Mouse (Mus musculus) G1E (cell line): ENCODE data around the gene Dse. TPM values are rescaled to one million over a fixed set of nuclear protein-coding genes. Genes with fewer than 3 reads are reported as not detected.

ENCODE experiments used
- ATAC-seq: 2 replicates; pipeline ENCODE4 v1.8.0; 2016; ENCODE audit warnings: mild to moderate bottlenecking; ENCODE audit not compliant: insufficient number of reproducible peaks, poor library complexity, low FRiP score, severe bottlenecking; ENCODE audit errors: extremely low read depth
- DNase-seq: peaks from one replicate; pipeline ENCODE4 v3.0.0; 2012; ENCODE audit warnings: low spot score
- H3K27me3 ChIP-seq: 2 replicates; pipeline ENCODE4 v1.6.1; 2012; ENCODE audit warnings: mild to moderate bottlenecking, low read length, inconsistent platforms; ENCODE audit not compliant: insufficient read depth
- H3K36me3 ChIP-seq: replicated peaks from 2 replicates; pipeline ENCODE3; 2012; ENCODE audit warnings: mild to moderate bottlenecking, inconsistent platforms
- H3K4me1 ChIP-seq: 2 replicates; pipeline ENCODE4 v1.6.1; 2012; ENCODE audit warnings: low read depth, low read length, inconsistent platforms, mixed read lengths; ENCODE audit not compliant: insufficient read depth
- H3K4me3 ChIP-seq: 2 replicates; pipeline ENCODE4 v1.5.1; 2012; ENCODE audit warnings: low read depth, mild to moderate bottlenecking, inconsistent platforms, low read length, moderate library complexity, mixed read lengths
- H3K9me3 ChIP-seq: replicated peaks from 2 replicates; pipeline ENCODE4 v1.6.1; 2012; ENCODE audit warnings: inconsistent platforms
- CTCF ChIP-seq: IDR thresholded peaks from 2 replicates; pipeline ENCODE4 v1.5.1; 2012; ENCODE audit warnings: low read depth, low read length, inconsistent platforms, mixed read lengths
- GATA1 ChIP-seq: IDR thresholded peaks from 2 replicates; pipeline ENCODE4 v1.6.1; 2012; ENCODE audit warnings: borderline replicate concordance, low read length, inconsistent platforms, mixed read lengths
- GATA2 ChIP-seq: IDR thresholded peaks from 2 replicates; pipeline ENCODE4 v1.6.1; 2012; ENCODE audit warnings: low read depth, low read length, inconsistent platforms, borderline replicate concordance
- POLR2AphosphoS5 ChIP-seq: IDR thresholded peaks from 2 replicates; pipeline ENCODE4 v1.6.1; 2012; ENCODE audit warnings: low read depth, low read length, inconsistent platforms; ENCODE audit not compliant: insufficient replicate concordance
- TAL1 ChIP-seq: conservative IDR thresholded peaks from 2 replicates; pipeline ENCODE4 v1.6.1; 2012; ENCODE audit warnings: low read depth, low read length, inconsistent platforms, mixed read lengths
- polyA plus RNA-seq: library from polyadenylated mRNA; stranded (reverse); fragments of >175 nt; gene quantifications from 2 replicates; pipeline ENCODE4 v1.2.3, GENCODE M21; 2012
- total RNA-seq, 2 experiments: library from RNA; stranded (forward) in 1 of 2; stranded (reverse) in 1 of 2; fragments of 200-1000 nt in 1 of 2; fragments of >200 nt in 1 of 2; fragmentation: Nextera tagmentation in 1 of 2; gene quantifications; 2 replicates each; pipeline ENCODE4 v1.2.3; 2014 to 2017

Dse gene
- total and polyA plus RNA-seq, 3 experiments = under 0.01 TPM; not detected in 2

- H3K4me3 ChIP-seq = no peak overlapping the region
- no peak for ATAC-seq
- no peak for DNase-seq
- TF ChIP-seq GATA2 = no peak
- no peaks in the 10 kb centered on the region for H3K4me1 ChIP-seq
- H3K27me3 ChIP-seq = no peaks in the 10 kb centered on the region
- H3K9me3 ChIP-seq = no peaks in the 10 kb centered on the region
- H3K36me3 ChIP-seq = no peaks in the 10 kb centered on the region
Observed at GRCm38 (mm10) chr10:34175870-34176606, 31.5 kb downstream of the Dse start.

- H3K27me3 ChIP-seq = no peaks in the 10 kb centered on the region
- DNase-seq (no peak), ATAC-seq (no peak)
- no peaks in the 10 kb centered on the region for H3K36me3 ChIP-seq
- TF ChIP-seq POLR2AphosphoS5 (no peak), CTCF (no peak)
- H3K9me3 ChIP-seq = no peaks in the 10 kb centered on the region
- no peak overlapping the region for H3K4me3 ChIP-seq
- no peaks in the 10 kb centered on the region for H3K4me1 ChIP-seq
Observed at GRCm38 (mm10) chr10:34172663-34173282, 34.7 kb downstream of the Dse start.

- H3K4me3 ChIP-seq = no peak overlapping the region
- H3K9me3 ChIP-seq = no peaks in the 10 kb centered on the region
- no peak for TF ChIP-seq CTCF
- no peak for DNase-seq
- H3K36me3 ChIP-seq = no peaks in the 10 kb centered on the region
- ATAC-seq = no peak
- no peaks in the 10 kb centered on the region for H3K4me1 ChIP-seq
- no peaks in the 10 kb centered on the region for H3K27me3 ChIP-seq
Observed at GRCm38 (mm10) chr10:34171660-34172059, 35.9 kb downstream of the Dse start.

GRCm38 (mm10) chr10:34171191-34171590 lies 36.3 kb downstream of the Dse start:
- Histone ChIP-seq H3K36me3 (no peaks in the 10 kb centered on the region), H3K27me3 (no peaks in the 10 kb centered on the region)
- no peak for ATAC-seq

GRCm38 (mm10) chr10:34166971-34167370 lies 40.5 kb downstream of the Dse start:
- DNase-seq = no peak
- ATAC-seq = no peak
- no peak for TF ChIP-seq GATA1
- TF ChIP-seq TAL1 = no peak
- TF ChIP-seq CTCF = no peak
- TF ChIP-seq GATA2 = no peak
- no peak for TF ChIP-seq POLR2AphosphoS5
- H3K27me3 ChIP-seq = no peaks in the 10 kb centered on the region; the same call in 1 of the 2 replicates
- no peak overlapping the region for H3K4me3 ChIP-seq
- H3K4me1 ChIP-seq = no peaks in the 10 kb centered on the region
- H3K9me3 ChIP-seq = no peaks in the 10 kb centered on the region
- no peaks in the 10 kb centered on the region for H3K36me3 ChIP-seq

More at GRCm38 (mm10) chr10:34171191-34171590, 36.3 kb downstream of the Dse start:
- no peak overlapping the region for H3K4me3 ChIP-seq
- no peaks in the 10 kb centered on the region for H3K9me3 ChIP-seq
- no peak for DNase-seq
- no peaks in the 10 kb centered on the region for H3K4me1 ChIP-seq
- TF ChIP-seq POLR2AphosphoS5 = no peak
- TF ChIP-seq GATA2 = no peak
- TF ChIP-seq TAL1 = no peak
- no peak for TF ChIP-seq GATA1

- no peak for DNase-seq
- Histone ChIP-seq H3K27me3 (no peaks in the 10 kb centered on the region), H3K9me3 (no peaks in the 10 kb centered on the region), H3K4me1 (no peaks in the 10 kb centered on the region), H3K4me3 (no peak overlapping the region), H3K36me3 (no peaks in the 10 kb centered on the region)
- ATAC-seq = no peak
- no peak for TF ChIP-seq TAL1
- TF ChIP-seq GATA2 = no peak
- no peak for TF ChIP-seq POLR2AphosphoS5
- TF ChIP-seq CTCF = no peak
- TF ChIP-seq GATA1 = no peak
Observed at GRCm38 (mm10) chr10:34155796-34156554, 51.5 kb downstream of the Dse start.
